Mouse (Mus musculus) cortical plate, adult 2 months (tissue): ENCODE measurements around the gene Nin.

Experiments
- CTCF ChIP-seq: fragments of 200-500 bp; IDR thresholded peaks from 2 replicates; pipeline ENCODE4 v1.5.1; 2011; ENCODE audit warnings: mild to moderate bottlenecking, control low read depth, low read length; ENCODE audit not compliant: insufficient read depth; ENCODE audit errors: extremely low read depth
- POLR2A ChIP-seq: fragments of 200-500 bp; IDR thresholded peaks from 2 replicates; pipeline ENCODE4 v1.6.1; 2011; ENCODE audit warnings: mild to moderate bottlenecking, low read length, control low read depth; ENCODE audit not compliant: insufficient read depth; ENCODE audit errors: extremely low read depth

GRCm38 (mm10) chr12:69986786-69987497 is 126.6 kb downstream of the Nin start, which contains the start of gene Sav1:
- peak; percentile 66 for TF ChIP-seq POLR2A
- TF ChIP-seq CTCF = no peak
